Mouse (Mus musculus) thymus, adult 2 months (tissue): ENCODE results near the gene R3hdm4. TPM values are rescaled to one million over a fixed set of nuclear protein-coding genes. Genes with fewer than 3 reads are reported as not detected.

Experiments used
- DNase-seq: peaks from one replicate; pipeline ENCODE4 v3.0.0; 2021
- H3K27ac ChIP-seq: fragments of 200-500 bp; 2 replicates; pipeline ENCODE4 v1.5.1; 2012; ENCODE audit warnings: low read length, control low read depth; ENCODE audit not compliant: control insufficient read depth, insufficient read depth
- H3K27me3 ChIP-seq: fragments of 200-500 bp; 2 replicates; pipeline ENCODE4 v1.6.1; 2012; ENCODE audit warnings: mild to moderate bottlenecking, low read length, moderate library complexity, mixed read lengths; ENCODE audit not compliant: control insufficient read depth, insufficient read depth
- H3K36me3 ChIP-seq: fragments of 200-500 bp; 2 replicates; pipeline ENCODE4 v1.6.1; 2012; ENCODE audit warnings: mild to moderate bottlenecking, low read length, moderate library complexity; ENCODE audit not compliant: control insufficient read depth, insufficient read depth
- H3K4me1 ChIP-seq: fragments of 200-500 bp; replicated peaks from 2 replicates; pipeline ENCODE4 v1.6.1; 2012; ENCODE audit warnings: low read length; ENCODE audit not compliant: control insufficient read depth, insufficient read depth
- H3K4me3 ChIP-seq: fragments of 200-500 bp; 2 replicates; pipeline ENCODE4 v1.5.1; 2012; ENCODE audit warnings: mild to moderate bottlenecking, low read length, control low read depth, moderate library complexity; ENCODE audit not compliant: control insufficient read depth, insufficient read depth
- CTCF ChIP-seq: fragments of 200-500 bp; IDR thresholded peaks from 2 replicates; pipeline ENCODE4 v1.5.1; 2012; ENCODE audit warnings: mild to moderate bottlenecking, control low read depth, low read length, moderate library complexity, borderline replicate concordance; ENCODE audit not compliant: control insufficient read depth, poor library complexity, insufficient read depth; ENCODE audit errors: extremely low read depth
- POLR2A ChIP-seq: fragments of 200-500 bp; IDR thresholded peaks from 2 replicates; pipeline ENCODE4 v1.6.1; 2012; ENCODE audit warnings: mild to moderate bottlenecking, low read length, control low read depth, moderate library complexity; ENCODE audit not compliant: control insufficient read depth, poor library complexity, insufficient read depth; ENCODE audit errors: extremely low read depth
- WGBS: fragments of 180-500 bp; shearing (Covaris S2); methylation state at CpG from one replicate; pipeline ENCODE4 v1.1.7; 2018; 5-methylcytosine and 5-hydroxymethylcytosine counted together
- polyA plus RNA-seq: library from polyadenylated mRNA; depleted of rRNA; stranded (reverse); fragments of >200 nt; gene quantifications from 2 replicates; pipeline ENCODE4 v1.2.3, GENCODE M21; 2012

R3hdm4 gene
- polyA plus RNA-seq, 1 experiment: 279 TPM

DNA sequence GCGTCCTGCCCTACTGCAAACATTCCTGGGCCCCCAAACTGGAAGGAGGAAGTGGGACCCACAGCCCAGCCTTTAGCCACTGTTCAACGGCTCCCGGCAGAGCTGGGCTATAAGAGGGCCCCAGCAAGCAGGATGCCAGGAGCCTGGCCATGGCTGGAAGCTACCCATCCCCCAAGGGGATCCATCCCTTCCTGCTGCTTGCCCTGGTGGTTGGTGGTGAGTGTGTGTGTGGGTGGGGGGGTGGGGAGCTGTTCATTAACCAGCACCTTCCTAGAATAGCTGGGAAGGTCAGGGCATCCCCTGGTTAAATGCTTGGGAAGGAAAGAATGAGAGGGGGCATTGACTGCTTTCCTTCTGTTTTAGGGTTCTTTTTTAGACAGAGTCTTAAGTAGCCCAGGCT is 41.5 kb downstream of the R3hdm4 start:
- Histone ChIP-seq H3K4me1 (peaks cover 23% of the 10 kb centered on the region), H3K27ac (no peak overlapping the region), H3K36me3 (no peaks in the 10 kb centered on the region), H3K27me3 (no peaks in the 10 kb centered on the region; the same call in 1 of the 2 replicates), H3K4me3 (no peak overlapping the region)
- no peak for DNase-seq
- TF ChIP-seq POLR2A (no peak), CTCF (no peak)
- WGBS: 16% methylated on average over 3 of the region's 3 CpGs

DNA sequence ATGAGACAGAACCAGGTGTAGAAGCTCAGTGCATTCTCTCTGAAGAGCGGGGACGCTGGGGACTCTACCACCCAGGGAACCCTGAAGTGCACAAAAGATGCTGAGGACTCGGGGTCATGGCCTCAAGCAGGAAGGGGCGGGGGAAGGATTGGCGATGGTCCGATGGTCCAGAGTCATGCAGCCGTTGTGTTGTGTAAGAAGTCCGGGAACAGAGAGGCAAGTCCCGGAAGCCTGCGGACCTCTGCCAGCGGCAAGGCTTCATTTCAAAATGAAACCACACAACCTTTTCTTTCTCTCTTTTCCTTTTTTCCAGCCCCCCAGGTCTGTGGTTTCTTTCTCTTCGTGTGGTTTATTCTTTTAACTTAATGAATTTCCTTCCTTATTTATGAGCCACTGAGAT is 43.3 kb downstream of the R3hdm4 start:
- TF ChIP-seq POLR2A: no peak
- no peak for TF ChIP-seq CTCF
- Histone ChIP-seq H3K27ac (no peak overlapping the region), H3K4me1 (peaks cover 36% of the 10 kb centered on the region), H3K36me3 (no peaks in the 10 kb centered on the region), H3K4me3 (peak overlapping the region; percentile 14), H3K27me3 (peaks cover 8% of the 10 kb centered on the region; the same call in 1 of the 2 replicates)
- 4% methylated on average over 12 of the region's 12 CpGs for WGBS
- DNase-seq: no peak

DNA sequence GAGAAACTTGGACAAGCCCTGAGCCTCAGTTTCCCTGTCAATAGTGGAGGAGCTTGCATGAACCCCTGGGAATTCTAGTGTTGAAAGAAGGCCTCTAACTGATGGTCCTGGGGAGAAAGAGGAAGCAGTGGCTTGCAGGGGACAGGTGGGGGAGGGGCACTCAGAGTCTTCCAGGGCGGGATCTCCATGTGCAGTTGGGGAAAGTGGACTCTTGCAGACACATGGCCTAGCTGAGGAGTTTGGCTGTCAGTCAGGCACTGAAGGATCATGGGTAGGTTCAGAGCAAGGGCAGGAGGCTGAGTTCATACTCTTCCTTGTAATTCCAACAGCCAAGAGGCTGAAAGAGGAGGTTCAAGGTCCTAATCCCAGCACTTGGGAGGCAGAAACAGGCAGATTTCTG is 43.8 kb downstream of the R3hdm4 start:
- no peak overlapping the region for H3K4me3 ChIP-seq

DNA sequence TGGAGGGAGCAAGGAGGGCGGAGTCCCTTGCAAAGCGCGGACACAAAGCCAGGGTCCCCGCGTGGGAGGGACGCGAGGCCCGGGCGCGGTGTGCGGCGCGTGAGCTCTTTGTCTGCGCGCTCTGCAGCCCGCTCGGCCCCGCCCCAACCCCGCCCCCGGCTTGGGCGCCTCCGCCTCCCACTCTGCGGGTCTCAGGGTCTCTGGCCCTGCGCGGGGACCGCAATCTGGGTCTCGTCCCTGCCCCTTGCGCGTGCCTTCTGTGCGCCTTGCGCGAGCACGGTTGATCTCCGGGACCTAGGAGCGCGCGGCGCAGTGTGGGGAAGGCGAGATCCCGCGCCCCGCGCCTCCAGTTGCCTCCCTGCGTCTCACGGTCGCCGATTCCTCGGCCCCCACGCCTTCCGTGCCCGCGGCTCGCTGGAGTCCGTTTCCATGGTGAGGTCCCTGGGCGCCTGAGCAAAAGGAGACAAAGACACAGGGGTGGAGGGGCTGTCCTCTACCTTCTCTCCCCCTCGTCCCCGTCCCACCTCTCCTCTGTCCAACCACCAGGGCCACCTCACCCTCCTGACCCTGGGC is 46.6 kb downstream of the R3hdm4 start, which contains the start of the genes Prtn3 and Plppr3:
Gene Prtn3, plus strand, starts transcription at position 187 of the 573 bp plus-strand sequence.
Gene Plppr3, minus strand, starts transcription at position 345 of the 573 bp plus-strand sequence.
- peaks cover 28% of the 10 kb centered on the region for H3K4me1 ChIP-seq
- no peak for DNase-seq
- 2% methylated on average over 56 of the region's 57 CpGs for WGBS
- peaks cover 8% of the 10 kb centered on the region; the same call in 1 of the 2 replicates for H3K27me3 ChIP-seq
- no peak for TF ChIP-seq CTCF
- no peak for TF ChIP-seq POLR2A
- no peak within 1 kb of the TSS for H3K27ac ChIP-seq
- peak within 1 kb of the TSS; percentile 37 for H3K4me3 ChIP-seq
- H3K36me3 ChIP-seq: no peaks in the 10 kb centered on the region

More for the DNA sequence above, 43.8 kb downstream of the R3hdm4 start:
- Histone ChIP-seq H3K36me3 (no peaks in the 10 kb centered on the region), H3K4me1 (peaks cover 36% of the 10 kb centered on the region), H3K27me3 (peaks cover 8% of the 10 kb centered on the region; the same call in 1 of the 2 replicates), H3K27ac (no peak overlapping the region)
- 4% methylated on average over 1 of the region's 1 CpGs for WGBS
- DNase-seq: no peak
- TF ChIP-seq CTCF: no peak
- TF ChIP-seq POLR2A: no peak

DNA sequence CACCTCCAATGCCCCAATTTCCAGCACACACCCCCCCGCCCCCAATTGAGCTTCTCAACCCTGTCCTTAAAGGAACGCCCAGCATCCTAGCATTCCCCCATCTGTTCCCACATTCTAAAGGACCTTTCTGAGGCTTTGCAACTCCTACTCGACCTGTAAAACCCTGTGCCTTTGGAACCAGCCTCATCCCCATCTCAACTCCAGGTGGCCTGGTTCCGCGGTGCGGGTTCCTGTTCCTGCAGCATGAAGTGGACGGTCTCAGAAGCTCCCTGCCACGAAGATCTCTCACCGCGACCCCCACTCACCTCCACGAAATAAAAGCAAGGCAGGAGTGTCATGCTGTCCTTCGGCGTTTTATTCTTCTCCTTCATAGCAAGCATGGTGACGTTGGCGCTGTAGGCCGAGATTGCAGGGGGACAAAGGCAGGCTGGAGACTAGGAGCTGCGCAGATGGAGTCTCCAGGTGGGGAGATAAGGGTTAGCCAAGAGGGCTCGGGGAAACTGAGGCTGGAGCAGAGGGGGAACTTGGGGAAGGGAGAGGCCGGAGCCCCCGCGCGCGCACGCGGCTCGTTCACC is 47.2 kb downstream of the R3hdm4 start:
- WGBS: 4% methylated on average over 26 of the region's 26 CpGs
- Histone ChIP-seq H3K4me3 (peak overlapping the region; percentile 37), H3K4me1 (peaks cover 28% of the 10 kb centered on the region), H3K27me3 (peaks cover 8% of the 10 kb centered on the region; the same call in 1 of the 2 replicates), H3K27ac (no peak overlapping the region), H3K36me3 (no peaks in the 10 kb centered on the region)
- TF ChIP-seq POLR2A: no peak
- TF ChIP-seq CTCF: no peak
- DNase-seq: no peak

DNA sequence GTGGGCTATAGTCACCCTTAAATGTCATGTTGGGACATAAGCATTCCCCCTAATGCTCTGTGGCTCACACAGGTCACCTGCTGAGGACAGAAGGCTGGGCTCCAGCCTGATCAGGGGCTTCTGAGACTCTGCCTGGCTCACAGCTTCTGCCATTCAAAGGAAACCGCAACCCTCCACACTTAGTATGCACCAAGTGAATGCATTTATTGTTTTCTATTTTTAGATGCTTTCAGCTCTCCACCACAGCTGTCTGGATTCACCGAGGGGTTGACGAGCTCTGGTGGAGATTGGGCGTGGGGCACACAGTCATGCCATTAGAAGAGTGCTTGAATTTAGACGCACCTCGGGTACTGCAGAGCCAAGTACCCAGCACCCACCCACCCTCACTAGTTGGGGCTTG is 47.7 kb downstream of the R3hdm4 start:
- Histone ChIP-seq H3K4me3 (no peak overlapping the region), H3K27ac (no peak overlapping the region), H3K27me3 (peaks cover 8% of the 10 kb centered on the region; the same call in 1 of the 2 replicates), H3K36me3 (no peaks in the 10 kb centered on the region), H3K4me1 (peaks cover 28% of the 10 kb centered on the region)
- WGBS: 10% methylated on average over 6 of the region's 6 CpGs
- TF ChIP-seq CTCF: no peak
- no peak for TF ChIP-seq POLR2A
- DNase-seq: no peak
